Mouse (Mus musculus) small intestine, adult 2 months (tissue): ENCODE results near the gene Mmp24.

ENCODE experiments used
- CTCF ChIP-seq: fragments of 200-500 bp; IDR thresholded peaks from 2 replicates; pipeline ENCODE4 v1.5.1; 2012; ENCODE audit warnings: low read depth, mild to moderate bottlenecking, control low read depth, inconsistent platforms, low read length, moderate library complexity, mixed read lengths; ENCODE audit not compliant: insufficient replicate concordance, insufficient read length; ENCODE audit errors: extremely low read depth
- POLR2A ChIP-seq: fragments of 200-500 bp; IDR thresholded peaks from 2 replicates; pipeline ENCODE4 v1.6.1; 2012; ENCODE audit warnings: low read depth, mild to moderate bottlenecking, control low read depth, inconsistent platforms, low read length, moderate library complexity

- TF ChIP-seq CTCF = no peak
- no peak for TF ChIP-seq POLR2A
Measured at GRCm38 (mm10) chr2:155823722-155824121, 48.6 kb downstream of the Mmp24 start.
